Mouse (Mus musculus): ENCODE measurements around the gene Ifngr1.

Ifngr1 gene

DNA sequence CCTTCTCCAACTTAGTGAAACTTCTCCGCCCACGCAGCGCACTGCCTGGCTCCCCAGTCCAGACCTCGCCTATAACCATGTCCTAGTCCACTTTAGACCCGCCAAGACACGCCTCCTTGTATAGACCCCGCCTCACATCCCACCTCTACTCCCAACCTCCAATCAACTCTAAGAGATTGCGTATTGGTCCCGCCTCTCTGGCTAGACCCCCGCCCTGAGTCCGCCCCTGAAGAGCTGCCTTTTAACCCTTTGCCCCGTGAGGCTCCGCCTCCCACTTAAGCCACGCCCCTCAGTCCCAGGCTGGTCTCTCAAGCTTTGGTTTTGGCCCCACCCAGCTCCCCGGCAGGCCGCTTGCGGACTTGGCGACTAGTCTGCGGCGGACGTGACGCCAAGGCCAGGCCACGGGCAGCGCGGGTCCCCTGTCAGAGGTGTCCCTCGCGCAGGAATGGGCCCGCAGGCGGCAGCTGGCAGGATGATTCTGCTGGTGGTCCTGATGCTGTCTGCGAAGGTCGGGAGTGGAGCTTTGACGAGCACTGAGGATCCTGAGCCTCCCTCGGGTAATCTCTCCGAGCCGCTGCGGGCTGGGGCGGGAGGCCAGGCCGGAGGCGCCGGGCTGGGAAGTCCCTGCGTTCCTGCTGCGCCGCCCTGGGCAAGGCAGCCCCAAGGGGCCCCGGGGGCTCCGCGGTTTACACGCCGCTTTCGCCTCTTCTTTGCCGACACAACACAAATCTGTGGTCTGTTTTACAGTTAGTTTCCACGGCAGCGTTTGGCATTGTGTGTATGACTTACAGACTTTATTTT, at the start of gene Ifngr1:
Gene Ifngr1 (plus strand): TSS at position 309 of the 801 bp plus-strand sequence.
- peak; percentile 99 to 100 for DNase-seq

DNA sequence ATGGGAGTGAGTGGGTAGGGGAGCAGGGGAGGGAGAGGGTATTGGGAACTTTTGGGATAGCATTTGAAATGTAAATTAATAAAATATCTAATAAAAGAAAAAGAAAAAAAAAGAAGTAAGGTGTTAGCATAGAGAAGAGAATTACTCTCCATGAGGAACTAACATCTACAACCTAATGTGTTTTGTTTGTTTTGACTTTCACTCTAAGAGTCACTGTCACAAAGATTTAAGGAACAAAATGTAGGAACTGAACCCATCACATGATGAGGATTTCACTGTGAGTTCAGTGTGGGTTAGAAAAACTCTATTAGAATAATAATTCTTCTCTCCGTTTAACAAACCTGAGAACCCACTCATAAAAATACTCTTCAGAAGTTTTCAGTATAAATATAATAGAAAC, 44.9 kb upstream of the Ifngr1 start:
- no peak for DNase-seq

DNA sequence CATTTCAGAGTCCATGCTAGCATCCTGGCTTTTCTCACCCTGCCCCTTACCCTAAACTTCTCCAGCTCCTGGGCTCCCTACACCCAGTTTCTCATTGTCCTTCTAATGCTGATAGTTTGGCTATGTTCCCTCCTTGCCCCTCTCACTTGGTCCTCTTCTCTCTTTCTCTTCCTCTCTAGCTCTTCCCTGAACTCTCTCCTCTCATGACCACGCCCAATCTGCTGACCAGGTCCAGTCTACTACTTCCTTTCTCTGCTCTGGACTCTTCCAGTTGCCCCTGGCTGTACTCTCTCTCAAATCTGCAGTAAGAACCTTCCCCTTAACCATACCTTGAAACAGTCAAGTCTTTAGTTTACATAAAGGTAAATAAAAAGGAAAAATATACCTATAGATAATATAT, 43.7 kb upstream of the Ifngr1 start:
- no peak for DNase-seq

DNA sequence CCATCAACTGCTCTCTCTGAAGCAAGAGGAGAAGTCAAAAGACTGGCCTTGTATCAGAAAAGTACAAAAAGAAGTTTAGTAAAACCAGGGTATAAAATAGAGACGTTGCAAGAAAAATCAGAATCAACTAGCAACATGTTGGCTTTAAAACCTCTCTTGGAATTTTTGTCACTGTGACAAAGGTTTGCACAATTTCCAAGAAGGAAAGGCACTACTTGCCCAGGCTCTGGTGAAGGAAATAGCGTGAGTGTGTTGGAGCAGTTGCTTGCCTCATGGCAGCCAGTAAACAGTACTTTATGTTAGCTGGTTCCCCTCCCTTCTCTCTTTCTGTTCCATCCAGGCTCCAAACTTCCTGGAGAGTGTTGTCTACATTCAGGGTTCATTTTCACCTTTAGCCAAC, 43.3 kb upstream of the Ifngr1 start:
- DNase-seq = no peak

DNA sequence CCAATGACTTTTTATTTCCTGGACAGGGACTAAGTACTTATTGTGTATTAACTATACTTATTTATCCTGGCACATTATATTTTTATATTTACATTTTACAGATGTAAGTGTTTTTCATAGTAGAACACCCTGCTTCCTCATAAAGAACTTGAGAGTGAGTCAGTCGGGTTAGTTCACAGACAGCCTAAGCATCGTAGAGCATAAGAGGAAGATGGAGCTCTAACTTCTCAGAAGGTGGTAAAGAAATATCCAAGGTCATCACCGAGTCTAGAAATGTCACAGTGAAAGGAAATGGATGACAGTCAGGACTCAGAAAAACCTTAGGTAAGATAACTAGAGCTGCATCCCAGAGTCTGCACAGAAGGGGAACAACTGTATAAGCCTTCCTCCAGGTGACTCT, 40.2 kb upstream of the Ifngr1 start:
- no peak for DNase-seq

DNA sequence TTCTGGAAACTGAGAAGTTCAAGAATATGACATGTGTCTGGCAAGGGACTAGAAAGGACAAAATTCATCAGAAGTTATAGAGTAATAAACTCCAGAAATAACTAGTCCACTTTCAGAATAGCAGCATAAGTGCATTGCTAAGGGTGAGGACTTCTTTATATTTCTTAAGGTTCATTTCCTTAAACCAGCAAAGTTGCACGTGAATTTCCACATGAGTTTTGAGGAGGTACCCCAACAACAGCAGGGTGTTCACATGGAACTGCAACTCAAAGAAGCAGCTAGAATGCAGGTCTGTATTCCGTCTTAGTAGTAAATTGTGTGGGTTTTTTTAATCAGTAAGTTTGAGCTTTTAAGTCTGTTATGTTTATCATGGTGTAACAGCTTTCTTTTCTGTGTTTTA, 37.9 kb upstream of the Ifngr1 start:
- no peak for DNase-seq

DNA sequence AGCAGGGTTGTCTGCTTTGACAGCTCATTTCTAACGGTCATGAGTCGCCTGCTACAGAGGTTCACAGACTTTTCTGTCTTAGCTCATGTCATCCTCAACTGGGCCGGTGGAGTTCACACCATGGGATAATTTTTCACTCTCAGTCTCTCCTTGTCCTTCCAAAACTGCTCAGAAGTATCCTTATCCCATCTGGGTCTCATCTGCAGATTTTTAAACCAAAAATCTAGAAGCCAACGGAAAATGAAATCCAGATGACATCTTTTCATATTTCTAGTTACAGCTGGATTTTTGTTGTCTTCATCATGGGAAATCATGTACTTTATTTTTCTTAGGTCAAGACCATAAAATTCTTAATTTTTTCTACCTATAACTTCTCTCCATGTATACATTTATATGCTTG, 34.1 kb upstream of the Ifngr1 start:
- no peak for DNase-seq

DNA sequence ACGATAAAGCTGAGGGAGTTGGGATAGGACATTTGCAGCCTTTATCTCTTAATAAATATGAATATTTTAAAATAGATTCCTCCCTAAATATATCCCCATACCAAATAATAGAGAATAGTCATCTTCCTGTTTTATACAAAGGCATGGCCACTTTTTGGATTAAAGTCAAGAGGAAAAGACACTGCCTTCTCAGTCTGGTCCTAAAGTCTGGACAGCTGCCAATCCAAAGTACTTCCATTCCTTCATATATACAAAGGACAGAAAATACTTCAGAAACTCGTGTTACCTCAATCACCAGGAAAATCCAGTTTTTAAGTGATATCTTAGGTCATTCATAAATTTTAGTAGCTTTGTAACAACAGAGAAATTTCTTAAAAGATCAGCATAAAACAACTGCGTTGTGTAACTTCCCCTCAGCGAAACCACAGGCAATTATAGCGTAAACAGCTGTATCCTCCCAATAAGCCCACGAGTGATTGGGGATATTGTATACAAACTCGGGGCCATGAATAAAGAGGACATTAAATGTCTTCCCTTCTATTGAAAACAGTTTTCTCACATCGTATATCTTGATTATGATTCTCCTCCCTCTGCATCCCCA, 32.1 kb upstream of the Ifngr1 start:
- no peak for DNase-seq

DNA sequence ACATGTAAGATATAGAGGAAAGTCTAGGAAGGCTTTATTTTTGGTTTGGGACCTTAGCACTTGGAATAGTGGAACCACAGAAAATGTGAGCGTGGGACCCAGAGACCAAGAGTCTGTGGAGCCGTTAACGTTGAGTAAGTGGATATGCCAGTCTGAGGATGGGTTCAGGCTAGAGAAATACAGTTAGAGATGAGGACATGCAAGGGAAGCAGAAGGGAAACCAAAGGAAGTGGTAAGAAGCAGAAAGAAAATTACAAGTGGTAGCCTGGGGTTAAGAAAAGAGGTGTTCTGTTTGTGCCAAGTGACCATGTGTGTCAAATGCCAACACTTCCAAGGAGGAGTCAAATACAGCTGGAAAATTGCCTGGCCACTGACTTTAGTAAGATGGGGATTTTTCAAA, 29.2 kb upstream of the Ifngr1 start:
- DNase-seq = no peak

DNA sequence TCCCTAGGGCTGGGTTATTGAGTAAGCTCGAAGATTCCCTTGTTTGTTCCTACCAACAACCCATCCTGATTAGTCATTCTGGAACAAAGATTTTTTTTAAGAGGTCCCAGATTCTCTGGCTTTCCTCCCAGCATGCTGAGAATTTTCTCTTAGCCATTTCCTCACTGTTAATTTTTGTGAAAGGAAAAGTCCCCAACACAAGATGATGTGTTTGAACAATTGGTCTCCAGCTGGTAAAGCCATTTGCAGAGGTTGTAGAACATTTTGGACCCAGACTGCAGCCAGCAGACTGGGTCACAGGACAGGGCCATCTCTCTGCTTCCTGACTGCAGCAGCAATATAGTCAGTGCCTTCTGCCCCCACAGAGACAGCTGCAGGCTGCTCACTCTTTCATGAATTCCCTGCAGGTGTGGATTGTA, 28.3 kb upstream of the Ifngr1 start:
- peak; percentile 25 to 55 for DNase-seq

DNA sequence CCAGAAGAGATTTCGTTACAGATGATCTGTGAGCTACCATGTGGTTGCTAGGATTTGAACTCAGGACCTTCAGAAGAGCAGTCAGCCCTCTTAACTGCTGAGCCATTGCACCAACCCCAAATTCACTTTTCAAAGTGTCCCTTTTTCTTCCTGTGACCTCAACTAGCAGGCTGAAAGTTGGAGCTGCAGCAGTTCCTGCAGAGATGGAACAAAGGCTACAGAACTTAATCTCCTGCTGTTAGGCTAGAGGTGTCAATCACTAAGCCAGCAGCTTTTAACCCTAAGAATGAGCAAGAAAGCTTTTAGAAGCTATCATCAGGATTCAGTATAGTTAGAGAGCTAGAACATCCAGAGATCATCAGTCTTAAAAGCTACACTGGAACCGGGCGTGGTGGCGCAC, 24.3 kb upstream of the Ifngr1 start:
- no peak for DNase-seq

DNA sequence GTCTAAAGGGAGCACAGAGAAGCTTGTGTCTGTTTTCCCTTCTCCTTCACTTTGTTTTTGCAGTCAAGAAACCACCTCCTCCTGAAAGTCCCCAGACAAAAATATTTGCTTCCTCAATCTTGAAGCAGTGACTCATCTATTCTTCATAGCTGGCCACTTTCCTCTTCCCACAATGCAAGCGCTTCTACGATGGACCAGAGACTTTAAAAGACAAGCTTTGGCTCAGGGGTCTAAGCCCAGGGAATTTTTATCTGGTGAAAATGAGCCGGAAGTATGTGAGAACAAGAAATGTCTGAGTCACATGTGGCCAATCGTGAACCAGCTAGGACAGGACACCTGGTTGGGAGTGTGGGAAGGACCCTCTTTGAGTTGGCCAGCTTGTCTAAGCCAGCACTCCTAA, 21.5 kb upstream of the Ifngr1 start:
- DNase-seq = no peak

DNA sequence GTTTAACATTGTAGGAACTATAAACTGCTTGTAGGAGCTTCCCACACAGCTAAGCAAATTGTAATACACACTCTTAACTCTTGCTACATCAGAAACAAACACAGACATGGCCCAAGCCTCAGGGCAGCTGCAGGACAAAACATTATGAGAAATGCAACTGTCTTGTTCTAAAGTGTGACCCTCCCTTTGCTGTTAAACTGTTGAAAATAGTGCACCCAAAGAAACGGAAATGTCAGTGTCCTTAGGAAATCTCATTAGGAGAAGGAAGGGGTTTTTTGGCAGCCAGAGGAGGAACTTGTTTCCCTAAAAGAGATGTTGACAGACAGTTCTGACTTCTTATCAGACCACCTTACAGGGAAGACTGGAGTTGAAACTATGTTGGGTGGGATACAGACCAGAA, 21.0 kb upstream of the Ifngr1 start:
- DNase-seq = no peak

DNA sequence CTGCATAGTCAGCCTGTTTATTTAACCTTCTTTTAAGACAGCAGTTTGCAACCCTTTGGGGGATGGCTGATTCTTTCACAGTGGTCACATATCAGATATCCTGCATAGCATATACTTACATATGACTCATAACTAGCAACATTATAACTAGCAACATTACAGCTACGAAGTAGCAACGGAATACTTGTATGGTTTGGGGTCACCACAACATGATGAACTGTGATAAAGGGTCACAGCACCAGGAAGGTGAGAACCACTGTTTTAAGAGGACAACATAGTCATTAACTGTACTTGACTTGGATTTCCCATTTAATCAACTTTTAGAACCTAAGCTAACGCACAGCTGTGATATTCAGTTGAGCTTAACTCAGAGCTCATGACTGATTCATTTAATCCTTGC, 14.2 kb upstream of the Ifngr1 start:
- no peak for DNase-seq

DNA sequence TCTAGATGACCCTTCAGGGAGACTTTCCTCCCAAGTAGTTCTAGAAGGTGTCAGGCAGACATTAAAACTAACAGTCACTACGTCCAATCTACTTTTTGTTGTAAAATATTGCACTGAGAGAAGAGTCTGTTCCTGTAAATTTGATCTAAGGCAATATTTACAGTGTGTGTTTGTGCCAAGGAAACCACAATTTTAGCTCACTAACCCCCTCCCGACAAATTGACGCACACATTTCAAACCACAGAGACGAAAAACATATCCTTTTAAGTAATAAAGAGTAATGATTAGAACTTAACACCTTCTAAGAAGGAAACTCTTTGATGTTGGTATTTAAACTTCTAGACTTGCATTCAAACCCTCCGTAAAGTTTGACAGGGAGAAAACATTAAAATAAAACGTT, 13.7 kb upstream of the Ifngr1 start:
- no peak for DNase-seq

DNA sequence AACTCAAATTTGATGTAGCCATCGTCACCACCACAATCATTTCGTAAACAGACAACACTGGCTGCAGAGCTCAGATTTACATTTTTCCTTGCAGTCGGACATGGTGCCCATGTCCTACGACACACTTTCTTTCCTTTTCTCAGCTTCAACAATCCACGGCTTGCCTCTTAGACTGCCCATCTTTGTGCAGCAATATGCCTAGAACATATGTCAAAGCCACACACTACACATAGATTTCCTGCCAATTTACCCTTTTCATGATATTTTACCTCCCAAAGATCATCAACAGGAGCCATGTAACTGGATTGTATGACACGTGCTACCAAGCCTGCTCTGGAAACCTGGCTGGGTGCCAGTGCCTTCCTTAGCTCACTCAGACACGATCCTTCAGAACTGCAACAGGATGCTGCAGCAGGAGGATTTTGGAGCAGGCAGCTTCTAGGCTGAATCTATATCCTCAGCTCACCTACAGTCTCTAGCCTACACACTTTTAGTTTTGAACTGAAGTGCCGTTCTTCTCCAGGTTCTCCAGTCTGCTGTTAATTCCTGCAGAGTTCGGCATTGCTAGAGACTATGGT, 13.3 kb upstream of the Ifngr1 start:
- DNase-seq = no peak

DNA sequence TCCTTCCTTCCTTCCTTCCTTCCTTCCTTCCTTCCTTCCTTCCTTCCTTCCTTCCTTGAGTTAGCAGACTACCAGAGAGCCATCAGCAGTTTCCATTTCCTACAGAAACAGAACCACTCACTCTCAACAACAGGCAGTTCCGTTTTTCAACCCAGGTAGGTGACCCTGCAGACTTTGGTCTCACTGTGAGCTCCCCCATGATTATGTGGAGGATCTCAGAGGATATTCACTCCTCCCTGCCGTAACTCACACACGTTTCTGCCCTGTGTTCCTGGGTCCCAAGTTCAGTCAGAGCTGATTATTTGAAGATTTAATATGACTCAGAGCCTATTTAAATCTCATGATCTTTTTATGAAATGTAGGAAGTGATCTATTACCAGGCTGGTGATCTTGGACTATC, 11.1 kb upstream of the Ifngr1 start:
- DNase-seq = no peak

DNA sequence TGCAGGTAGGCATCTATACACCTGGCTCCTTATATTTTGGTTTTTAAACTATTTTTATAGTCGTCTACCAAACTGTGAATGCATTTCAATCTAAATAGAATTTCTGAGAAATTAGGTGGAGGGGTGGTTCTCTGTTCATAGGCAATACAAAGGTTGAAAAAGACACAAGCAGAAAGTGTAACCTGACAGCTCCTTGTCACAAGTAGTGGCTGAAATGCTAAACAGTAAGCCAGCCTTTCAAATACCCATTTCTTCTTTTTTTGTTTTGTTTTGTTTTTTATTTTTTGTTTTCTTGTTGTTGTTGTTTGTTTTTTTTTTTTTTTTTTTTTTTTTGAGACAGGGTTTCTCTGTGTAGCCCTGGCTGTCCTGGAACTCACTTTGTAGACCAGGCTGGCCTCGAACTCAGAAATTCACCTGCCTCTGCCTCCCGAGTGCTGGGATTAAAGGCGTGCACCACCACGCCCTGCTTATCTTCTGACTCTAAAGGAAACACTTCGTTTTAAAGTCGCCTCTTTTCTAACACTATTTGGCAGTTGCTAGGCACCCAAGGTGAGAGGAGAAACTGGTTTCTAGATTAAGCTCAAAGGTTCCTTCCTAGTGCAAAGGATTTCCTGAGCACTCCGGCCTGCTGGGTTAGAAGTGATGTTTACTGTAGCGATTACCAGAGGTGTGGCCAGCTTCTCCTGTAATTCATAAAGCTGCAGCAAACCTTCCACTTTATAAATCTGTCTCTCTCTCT, 9.7 kb upstream of the Ifngr1 start:
- peak in 1 of 2 experiments; percentile 60 for DNase-seq

DNA sequence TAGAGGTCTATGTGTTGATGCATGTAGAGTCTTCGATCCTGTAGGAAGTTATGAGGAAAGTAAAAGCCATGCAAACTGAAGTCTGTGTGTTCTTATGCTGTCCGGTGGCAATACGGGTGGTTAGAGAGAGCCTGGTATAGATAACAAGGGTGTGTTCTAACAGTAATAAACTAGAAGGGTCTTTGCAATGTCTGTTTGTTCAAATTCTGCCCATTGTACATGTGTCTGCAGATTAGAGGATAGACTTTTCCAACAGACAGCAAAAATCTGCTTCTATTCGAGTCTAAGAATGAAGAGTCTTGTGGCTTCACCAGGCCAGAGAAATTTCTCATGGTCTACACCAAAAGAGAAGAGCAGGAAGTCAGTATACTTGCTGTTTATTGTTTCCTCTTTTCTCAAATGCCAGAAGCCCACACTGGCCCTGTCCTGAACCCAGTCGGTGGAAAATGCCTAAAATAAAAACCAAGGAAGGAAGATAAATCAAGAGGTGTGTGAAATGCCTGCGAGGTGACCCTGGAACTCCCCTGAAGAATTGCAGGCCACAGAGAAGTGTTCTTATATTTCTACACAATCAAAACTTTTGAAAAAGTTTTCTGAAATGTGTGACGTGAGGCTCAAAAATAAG, 8.8 kb upstream of the Ifngr1 start:
- no peak for DNase-seq

DNA sequence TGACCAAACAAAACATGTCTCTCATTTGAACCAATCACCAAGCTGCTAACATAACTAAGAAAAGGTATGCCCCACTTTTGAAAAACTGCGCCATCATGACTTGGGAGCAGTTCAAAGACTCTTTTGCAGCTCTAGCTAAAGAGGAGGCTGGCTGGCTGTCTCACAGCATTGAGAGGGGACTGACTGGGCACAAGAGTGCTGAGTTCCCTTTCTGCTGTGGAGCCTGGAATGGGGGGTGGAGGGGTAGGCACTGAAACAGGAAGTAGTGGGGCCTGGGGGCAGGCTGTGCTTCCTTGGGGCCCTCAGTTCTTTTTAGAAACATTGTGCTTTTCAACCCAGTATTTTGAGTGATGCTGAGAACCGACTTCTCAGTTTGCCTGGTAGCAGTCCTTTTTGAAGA, 7.7 kb upstream of the Ifngr1 start:
- DNase-seq = peak; percentile 64 to 85

DNA sequence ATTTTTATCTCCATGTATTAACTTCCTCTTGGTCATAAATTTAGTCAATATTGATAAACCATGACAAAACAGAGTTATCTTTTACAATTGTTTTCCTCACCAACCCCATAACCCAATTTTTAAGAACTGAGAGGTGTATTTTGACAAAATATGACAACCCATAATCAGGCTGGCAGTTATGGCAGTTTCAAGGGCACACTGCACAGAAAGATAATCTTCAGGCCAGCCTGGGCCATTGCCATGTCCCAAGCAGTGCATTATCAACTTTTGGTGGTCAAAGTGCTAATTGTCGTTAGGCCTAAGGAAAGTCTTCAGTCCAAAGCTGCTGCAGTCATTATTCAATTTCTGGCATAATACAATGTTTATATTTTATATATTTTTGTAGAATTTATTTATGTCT, 6.9 kb upstream of the Ifngr1 start:
- DNase-seq = no peak

DNA sequence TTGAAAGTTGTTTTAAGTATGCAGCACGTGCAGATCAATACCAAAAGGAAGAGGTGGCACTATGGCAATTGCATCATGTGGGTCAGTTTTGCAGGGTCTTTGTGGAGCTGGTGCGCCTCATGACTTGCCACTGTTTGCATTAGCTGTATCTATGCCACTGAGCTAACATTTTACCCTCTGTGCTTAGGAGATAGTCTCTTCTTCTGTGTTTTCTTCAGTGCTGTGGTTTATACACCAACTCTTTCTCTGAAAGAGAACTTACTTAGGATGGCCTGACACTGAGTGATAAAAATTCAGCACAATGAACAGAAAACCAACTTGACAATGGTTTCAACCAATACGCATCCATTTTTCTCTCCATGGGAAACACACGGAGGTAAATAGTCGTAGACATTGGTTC, 5.9 kb upstream of the Ifngr1 start:
- DNase-seq = no peak

DNA sequence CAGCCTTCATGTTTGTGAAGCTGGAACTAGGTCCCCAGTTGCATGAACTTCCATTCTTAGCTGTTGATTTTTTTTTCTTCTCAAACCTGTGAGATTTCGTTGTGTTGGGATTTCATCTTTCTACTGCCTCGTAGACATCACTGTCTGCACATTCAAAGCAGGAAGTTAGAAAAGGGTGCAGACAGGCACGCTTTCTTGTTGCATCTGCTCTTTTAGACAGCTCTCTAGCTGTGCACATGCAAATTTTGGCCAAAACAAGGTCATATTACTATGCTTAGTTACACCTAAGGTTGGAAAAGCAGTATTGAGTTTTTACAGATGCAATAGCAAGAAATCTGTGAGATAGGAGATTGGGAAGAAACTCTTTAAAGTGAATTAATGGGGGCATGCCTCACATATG, 4.5 kb upstream of the Ifngr1 start:
- DNase-seq = no peak
